Mouse (Mus musculus) bone marrow, adult 2 months (tissue): Measurements from ENCODE around the gene Tom1.

Experiments used
- CTCF ChIP-seq: fragments of 200-500 bp; IDR thresholded peaks from 2 replicates; pipeline ENCODE4 v1.5.1; 2011; ENCODE audit warnings: low read length, control low read depth; ENCODE audit not compliant: control insufficient read depth, insufficient read depth
- POLR2A ChIP-seq: fragments of 200-500 bp; IDR thresholded peaks from 2 replicates; pipeline ENCODE4 v1.6.1; 2011; ENCODE audit warnings: low read depth, mild to moderate bottlenecking, control low read depth, low read length, borderline replicate concordance; ENCODE audit not compliant: control insufficient read depth

DNA sequence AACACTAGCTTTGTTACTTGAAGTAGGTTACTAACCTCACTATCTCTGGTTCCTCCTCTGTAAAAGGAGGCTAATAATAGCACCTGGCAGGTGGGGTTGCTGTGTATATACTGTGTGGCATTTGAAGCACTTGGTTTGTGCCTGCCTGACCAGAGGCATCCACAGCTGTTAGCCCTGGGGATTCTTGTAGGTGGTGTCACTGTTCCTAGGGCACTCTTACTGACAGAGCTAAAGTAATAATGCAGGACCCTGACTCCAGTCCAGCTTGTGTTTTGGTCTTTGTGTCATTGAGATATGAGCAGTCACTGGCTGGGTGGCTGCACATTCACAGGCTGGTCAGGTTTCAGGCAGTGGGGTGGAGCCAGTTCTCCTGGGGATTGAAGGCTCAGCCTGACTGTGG is 5.0 kb downstream of the Tom1 start:
- TF ChIP-seq POLR2A: no peak
- no peak for TF ChIP-seq CTCF
